Mouse (Mus musculus) lung, embryonic 15.5 days (tissue): ENCODE data around the gene Znrf2. TPM values are rescaled to one million over a fixed set of nuclear protein-coding genes. Genes with fewer than 3 reads are reported as not detected.

ENCODE experiments used
- ATAC-seq: fragments of 200-750 bp; cut with Nextera tagmentation; 2 replicates; pipeline ENCODE4 v1.8.0; 2017; ENCODE audit warnings: moderate number of reproducible peaks, borderline replicate concordance; ENCODE audit not compliant: low FRiP score, low TSS enrichment; ENCODE audit errors: extremely low read depth
- H3K27ac ChIP-seq: fragments of 300-500 bp; sonication (generic); 2 replicates; pipeline ENCODE4 v1.5.1; 2015; ENCODE audit warnings: moderate library complexity, mild to moderate bottlenecking, inconsistent platforms
- H3K27me3 ChIP-seq: fragments of 300-500 bp; sonication (generic); 2 replicates; pipeline ENCODE4 v1.6.1; 2015; ENCODE audit warnings: inconsistent platforms
- H3K36me3 ChIP-seq: fragments of 300-500 bp; sonication (generic); 2 replicates; pipeline ENCODE4 v1.6.1; 2015; ENCODE audit warnings: inconsistent platforms
- H3K4me1 ChIP-seq: fragments of 300-500 bp; sonication (generic); 2 replicates; pipeline ENCODE4 v1.6.1; 2015; ENCODE audit warnings: inconsistent platforms
- H3K4me2 ChIP-seq: fragments of 300-500 bp; sonication (generic); 2 replicates; pipeline ENCODE4 v1.6.1; 2015; ENCODE audit warnings: inconsistent platforms, mild to moderate bottlenecking, moderate library complexity
- H3K4me3 ChIP-seq: fragments of 300-500 bp; sonication (generic); 2 replicates; pipeline ENCODE4 v1.5.1; 2015; ENCODE audit warnings: mild to moderate bottlenecking, inconsistent platforms
- H3K9ac ChIP-seq: fragments of 300-500 bp; sonication (generic); 2 replicates; pipeline ENCODE4 v1.6.1; 2015; ENCODE audit warnings: inconsistent platforms
- H3K9me3 ChIP-seq: fragments of 300-500 bp; sonication (generic); 2 replicates; pipeline ENCODE4 v1.6.1; 2016; ENCODE audit warnings: inconsistent platforms
- WGBS: fragments of 180-500 bp; shearing (Covaris S2); methylation state at CpG from one replicate; pipeline ENCODE4 v1.1.7; 2015; 5-methylcytosine and 5-hydroxymethylcytosine counted together
- polyA plus RNA-seq: library from polyadenylated mRNA; unstranded; fragments of >200 nt; fragmentation: Nextera tagmentation; extraction: Ambion mirVana; gene quantifications from 2 replicates; pipeline ENCODE4 v1.2.1, GENCODE M21; 2015

Gene Znrf2
- 3.4 and 3.6 TPM in 2 replicates for polyA plus RNA-seq

- peak; percentile 98 for ATAC-seq
- Histone ChIP-seq H3K4me3 (peak within 1 kb of the TSS; percentile 88), H3K9ac (peak within 1 kb of the TSS; percentile 83), H3K27ac (peak within 1 kb of the TSS; percentile 97), H3K9me3 (no peaks in the 10 kb centered on the region), H3K27me3 (no peaks in the 10 kb centered on the region), H3K4me1 (peaks cover 34% of the 10 kb centered on the region), H3K4me2 (peak within 1 kb of the TSS; percentile 71), H3K36me3 (no peaks in the 10 kb centered on the region)
- WGBS, result under 1% methylated on average over 87 of the region's 88 CpGs
Measured at GRCm38 (mm10) chr6:54816388-54817065, at the start of gene Znrf2. Gene Znrf2 (plus strand): TSS chr6:54816916.

GRCm38 (mm10) chr6:54767746-54768145 lies 49.0 kb upstream of the Znrf2 start:
- H3K9ac ChIP-seq, result no peak overlapping the region
- H3K4me2 ChIP-seq, result no peak overlapping the region
- ATAC-seq, result no peak
- H3K4me3 ChIP-seq, result no peak overlapping the region
- 11% methylated on average over 4 of the region's 4 CpGs for WGBS
- no peak overlapping the region for H3K27ac ChIP-seq
- H3K36me3 ChIP-seq, result no peaks in the 10 kb centered on the region
- no peaks in the 10 kb centered on the region for H3K9me3 ChIP-seq
- H3K4me1 ChIP-seq, result peaks cover 12% of the 10 kb centered on the region
- no peaks in the 10 kb centered on the region for H3K27me3 ChIP-seq

GRCm38 (mm10) chr6:54770766-54771165 lies 46.0 kb upstream of the Znrf2 start:
- no peak overlapping the region for H3K4me3 ChIP-seq
- no peak overlapping the region for H3K9ac ChIP-seq
- WGBS, result 60% methylated on average over 4 of the region's 4 CpGs
- H3K4me2 ChIP-seq, result no peak overlapping the region
- H3K36me3 ChIP-seq, result no peaks in the 10 kb centered on the region
- H3K27ac ChIP-seq, result no peak overlapping the region
- H3K4me1 ChIP-seq, result peaks cover 12% of the 10 kb centered on the region
- no peaks in the 10 kb centered on the region for H3K27me3 ChIP-seq
- H3K9me3 ChIP-seq, result no peaks in the 10 kb centered on the region
- peak; percentile 49; the same call in 1 of the 2 replicates for ATAC-seq

GRCm38 (mm10) chr6:54771171-54771570 lies 45.5 kb upstream of the Znrf2 start:
- peak; percentile 83; the same call in 1 of the 2 replicates for ATAC-seq
- Histone ChIP-seq H3K4me1 (peaks cover 12% of the 10 kb centered on the region), H3K27ac (no peak overlapping the region), H3K36me3 (no peaks in the 10 kb centered on the region), H3K9ac (no peak overlapping the region), H3K9me3 (no peaks in the 10 kb centered on the region), H3K4me2 (no peak overlapping the region), H3K4me3 (no peak overlapping the region), H3K27me3 (no peaks in the 10 kb centered on the region)
- 50% methylated on average over 8 of the region's 8 CpGs for WGBS

GRCm38 (mm10) chr6:54772078-54772477 lies 44.6 kb upstream of the Znrf2 start:
- peaks cover 12% of the 10 kb centered on the region for H3K4me1 ChIP-seq
- H3K27ac ChIP-seq, result no peak overlapping the region
- H3K36me3 ChIP-seq, result no peaks in the 10 kb centered on the region
- H3K9me3 ChIP-seq, result no peaks in the 10 kb centered on the region
- 89% methylated on average over 5 of the region's 5 CpGs for WGBS
- H3K27me3 ChIP-seq, result no peaks in the 10 kb centered on the region
- H3K9ac ChIP-seq, result no peak overlapping the region
- no peak for ATAC-seq
- H3K4me2 ChIP-seq, result no peak overlapping the region
- no peak overlapping the region for H3K4me3 ChIP-seq

GRCm38 (mm10) chr6:54775739-54776138 lies 41.0 kb upstream of the Znrf2 start:
- ATAC-seq, result no peak

GRCm38 (mm10) chr6:54777661-54778060 lies 39.1 kb upstream of the Znrf2 start:
- WGBS, result 41% methylated on average over 8 of the region's 8 CpGs
- Histone ChIP-seq H3K27ac (no peak overlapping the region), H3K36me3 (no peaks in the 10 kb centered on the region), H3K27me3 (no peaks in the 10 kb centered on the region), H3K4me1 (0 out of 2 replicates have a peak, but pooled peaks cover 3% of the 10 kb centered on the region), H3K4me2 (no peak overlapping the region), H3K9ac (no peak overlapping the region), H3K4me3 (no peak overlapping the region), H3K9me3 (no peaks in the 10 kb centered on the region)
- no peak for ATAC-seq

More at GRCm38 (mm10) chr6:54775739-54776138, 41.0 kb upstream of the Znrf2 start:
- Histone ChIP-seq H3K4me2 (no peak overlapping the region), H3K4me3 (no peak overlapping the region), H3K4me1 (peaks cover 8% of the 10 kb centered on the region), H3K27ac (no peak overlapping the region), H3K9ac (no peak overlapping the region), H3K36me3 (no peaks in the 10 kb centered on the region), H3K27me3 (no peaks in the 10 kb centered on the region), H3K9me3 (no peaks in the 10 kb centered on the region)

GRCm38 (mm10) chr6:54779968-54780367 lies 36.7 kb upstream of the Znrf2 start:
- H3K9ac ChIP-seq, result no peak overlapping the region
- WGBS, result 82% methylated on average over 5 of the region's 5 CpGs
- ATAC-seq, result no peak
- no peak overlapping the region for H3K4me3 ChIP-seq
- 0 out of 2 replicates have a peak, but pooled peaks cover 3% of the 10 kb centered on the region for H3K4me1 ChIP-seq
- H3K4me2 ChIP-seq, result no peak overlapping the region
- H3K27me3 ChIP-seq, result no peaks in the 10 kb centered on the region
- H3K9me3 ChIP-seq, result no peaks in the 10 kb centered on the region
- no peaks in the 10 kb centered on the region for H3K36me3 ChIP-seq
- H3K27ac ChIP-seq, result no peak overlapping the region

GRCm38 (mm10) chr6:54780569-54781304 lies 36.0 kb upstream of the Znrf2 start:
- no peak overlapping the region for H3K9ac ChIP-seq
- ATAC-seq, result no peak
- no peaks in the 10 kb centered on the region for H3K27me3 ChIP-seq
- H3K9me3 ChIP-seq, result no peaks in the 10 kb centered on the region
- H3K27ac ChIP-seq, result no peak overlapping the region
- H3K4me2 ChIP-seq, result no peak overlapping the region
- H3K36me3 ChIP-seq, result no peaks in the 10 kb centered on the region
- 55% methylated on average over 5 of the region's 5 CpGs for WGBS
- H3K4me3 ChIP-seq, result no peak overlapping the region
- 0 out of 2 replicates have a peak, but pooled peaks cover 3% of the 10 kb centered on the region for H3K4me1 ChIP-seq

- no peaks in the 10 kb centered on the region for H3K9me3 ChIP-seq
- ATAC-seq, result no peak
- H3K4me1 ChIP-seq, result 0 out of 2 replicates have a peak, but pooled peaks cover 3% of the 10 kb centered on the region
- H3K27me3 ChIP-seq, result no peaks in the 10 kb centered on the region
- H3K4me2 ChIP-seq, result no peak overlapping the region
- 53% methylated on average over 6 of the region's 6 CpGs for WGBS
- no peak overlapping the region for H3K4me3 ChIP-seq
- no peaks in the 10 kb centered on the region for H3K36me3 ChIP-seq
- no peak overlapping the region for H3K9ac ChIP-seq
- no peak overlapping the region for H3K27ac ChIP-seq
Measured at GRCm38 (mm10) chr6:54781881-54782280, 34.8 kb upstream of the Znrf2 start.

GRCm38 (mm10) chr6:54785098-54785730 lies 31.5 kb upstream of the Znrf2 start:
- Histone ChIP-seq H3K27me3 (no peaks in the 10 kb centered on the region), H3K36me3 (no peaks in the 10 kb centered on the region), H3K9ac (no peak overlapping the region), H3K9me3 (no peaks in the 10 kb centered on the region), H3K27ac (no peak overlapping the region), H3K4me3 (no peak overlapping the region), H3K4me1 (0 out of 2 replicates have a peak, but pooled peaks cover 3% of the 10 kb centered on the region), H3K4me2 (no peak overlapping the region)
- WGBS, result 62% methylated on average over 5 of the region's 5 CpGs
- no peak for ATAC-seq

- Histone ChIP-seq H3K4me2 (no peak overlapping the region), H3K27ac (no peak overlapping the region), H3K9me3 (no peaks in the 10 kb centered on the region), H3K36me3 (no peaks in the 10 kb centered on the region), H3K27me3 (no peaks in the 10 kb centered on the region), H3K4me1 (0 out of 2 replicates have a peak, but pooled peaks cover 3% of the 10 kb centered on the region), H3K4me3 (no peak overlapping the region), H3K9ac (no peak overlapping the region)
- 83% methylated on average over 5 of the region's 5 CpGs for WGBS
- no peak for ATAC-seq
Measured at GRCm38 (mm10) chr6:54786766-54787165, 29.9 kb upstream of the Znrf2 start.
